Mouse (Mus musculus) heart, embryonic 14.5 days (tissue): ENCODE measurements around the gene Tlr13. TPM values are rescaled to one million over a fixed set of nuclear protein-coding genes. Genes with fewer than 3 reads are reported as not detected.

ENCODE experiments used
- ATAC-seq: fragments of 200-750 bp; cut with Nextera tagmentation; 2 replicates; pipeline ENCODE4 v1.8.0; 2017; ENCODE audit warnings: low read depth, moderate TSS enrichment; ENCODE audit not compliant: insufficient number of reproducible peaks, insufficient read depth, low FRiP score
- H3K27ac ChIP-seq, 2 experiments: fragments of 200-500 bp in 1 of 2; fragments of 300-500 bp in 1 of 2; sonication (generic) in 1 of 2; replicated peaks in 1 of 2; 2 replicates each; pipeline ENCODE4 v1.5.1; 2012 to 2014; ENCODE audit warnings: low read depth in 2 of 2, low read length in 2 of 2, control low read depth in 1 of 2, mild to moderate bottlenecking in 1 of 2, mixed read lengths in 1 of 2; ENCODE audit not compliant: control insufficient read depth in 1 of 2, insufficient read depth in 1 of 2
- H3K27me3 ChIP-seq: fragments of 300-500 bp; sonication (generic); 2 replicates; pipeline ENCODE4 v1.6.1; 2014; ENCODE audit warnings: mild to moderate bottlenecking, low read length, control low read depth; ENCODE audit not compliant: control insufficient read depth, insufficient read depth
- H3K36me3 ChIP-seq: fragments of 300-500 bp; sonication (generic); 2 replicates; pipeline ENCODE4 v1.6.1; 2014; ENCODE audit warnings: mild to moderate bottlenecking, control low read depth, low read length, mixed read lengths; ENCODE audit not compliant: control insufficient read depth, insufficient read depth
- H3K4me1 ChIP-seq, 2 experiments: fragments of 200-500 bp in 1 of 2; fragments of 300-500 bp in 1 of 2; sonication (generic) in 1 of 2; 2 replicates each; pipeline ENCODE4 v1.6.1; 2012 to 2014; ENCODE audit warnings: low read length in 2 of 2, control low read depth in 1 of 2, mixed read lengths in 1 of 2; ENCODE audit not compliant: control insufficient read depth in 2 of 2, insufficient read depth in 2 of 2
- H3K4me2 ChIP-seq: fragments of 300-500 bp; sonication (generic); 2 replicates; pipeline ENCODE4 v1.6.1; 2014; ENCODE audit warnings: mild to moderate bottlenecking, low read length
- H3K4me3 ChIP-seq, 2 experiments: fragments of 200-500 bp in 1 of 2; fragments of 300-500 bp in 1 of 2; sonication (generic) in 1 of 2; 2 replicates each; pipeline ENCODE4 v1.5.1; 2012 to 2014; ENCODE audit warnings: low read length in 2 of 2, mild to moderate bottlenecking in 2 of 2, control low read depth in 1 of 2, low read depth in 1 of 2, moderate library complexity in 1 of 2; ENCODE audit not compliant: control insufficient read depth in 1 of 2, insufficient read depth in 1 of 2
- H3K9ac ChIP-seq: fragments of 300-500 bp; sonication (generic); 2 replicates; pipeline ENCODE4 v1.6.1; 2014; ENCODE audit warnings: mild to moderate bottlenecking, low read length
- H3K9me3 ChIP-seq: fragments of 300-500 bp; sonication (generic); 2 replicates; pipeline ENCODE4 v1.6.1; 2016; ENCODE audit warnings: low read length, control low read depth; ENCODE audit not compliant: control insufficient read depth
- WGBS: fragments of 180-500 bp; shearing (Covaris S2); extraction: QIAGEN DNeasy Blood & Tissue Kit; methylation state at CpG from one replicate; pipeline ENCODE4 v1.1.7; 2014; 5-methylcytosine and 5-hydroxymethylcytosine counted together
- polyA plus RNA-seq: library from polyadenylated mRNA; unstranded; fragments of >200 nt; fragmentation: Nextera tagmentation; extraction: Ambion mirVana; gene quantifications from 2 replicates; pipeline ENCODE4 v1.2.1, GENCODE M21; 2014

Tlr13 gene
- polyA plus RNA-seq, 1 experiment from 2014 or later, result 0.69 TPM

DNA sequence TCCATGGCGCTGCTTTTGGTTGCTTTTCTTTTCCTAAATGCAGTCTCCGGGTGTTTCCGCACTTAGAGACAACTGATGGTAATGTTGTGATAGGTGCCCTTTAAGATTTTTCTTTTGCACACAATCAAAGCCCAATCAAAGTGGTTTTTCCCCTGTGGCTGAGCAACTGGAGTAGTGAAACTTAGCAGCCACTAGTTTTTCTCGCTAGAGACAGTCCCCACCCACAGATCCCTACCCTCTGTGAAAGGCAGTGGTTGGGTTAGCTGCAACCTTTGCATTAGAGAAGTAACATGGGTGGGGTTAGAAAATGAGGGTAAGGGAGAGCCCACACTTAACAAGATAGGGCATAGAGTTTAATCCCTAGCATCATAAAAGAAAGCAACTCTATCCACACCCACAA lies 7.5 kb upstream of the Tlr13 start:
- Histone ChIP-seq H3K27ac (no peak overlapping the region; a peak in 1 of 4 replicates), H3K4me2 (peak overlapping the region; percentile 23), H3K4me1 (no peaks in the 10 kb centered on the region), H3K9ac (no peak overlapping the region), H3K9me3 (no peaks in the 10 kb centered on the region), H3K27me3 (no peaks in the 10 kb centered on the region), H3K36me3 (no peaks in the 10 kb centered on the region), H3K4me3 (no peak overlapping the region)
- WGBS, result 79% methylated on average over 4 of the region's 4 CpGs
- ATAC-seq, result no peak

DNA sequence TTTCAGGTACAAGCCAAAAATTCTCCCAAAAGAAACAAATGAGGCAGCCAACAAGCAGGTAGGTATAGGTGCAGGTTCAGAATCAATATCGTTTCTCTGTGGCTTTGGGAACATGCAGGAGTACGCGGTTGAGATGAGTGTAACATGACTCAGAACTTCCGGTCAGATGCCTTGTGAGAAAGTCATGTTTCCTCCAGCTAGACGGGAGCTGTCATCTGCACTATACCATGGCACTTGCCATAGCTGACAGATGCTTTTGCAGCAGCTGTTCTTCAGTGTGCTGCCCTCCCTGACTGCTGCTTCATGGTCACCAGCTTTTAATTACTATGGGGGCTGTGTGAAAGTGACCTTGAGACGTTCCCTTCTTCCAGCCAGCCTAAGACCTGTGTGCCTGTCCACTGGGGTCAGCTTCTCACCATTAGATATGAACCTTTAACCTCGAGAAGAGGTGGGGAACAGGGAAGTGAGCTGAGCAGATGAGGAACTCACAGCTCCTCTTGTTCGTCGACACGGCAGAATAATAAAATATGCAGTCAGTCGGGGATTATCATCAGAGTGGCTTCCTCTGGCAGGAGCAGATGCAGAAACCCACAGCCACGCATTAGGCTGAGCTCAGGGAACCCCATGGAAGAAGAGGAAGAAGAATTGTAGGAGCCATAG lies 7.0 kb upstream of the Tlr13 start:
- no peak overlapping the region for H3K4me3 ChIP-seq
- no peak for ATAC-seq
- no peak overlapping the region for H3K9ac ChIP-seq
- 37% methylated on average over 12 of the region's 12 CpGs for WGBS
- peak overlapping the region; percentile 23 for H3K4me2 ChIP-seq
- no peaks in the 10 kb centered on the region for H3K9me3 ChIP-seq
- no peaks in the 10 kb centered on the region for H3K36me3 ChIP-seq
- peak overlapping the region; percentile 28 to 56; a peak in 2 of 4 replicates for H3K27ac ChIP-seq
- H3K4me1 ChIP-seq, result no peaks in the 10 kb centered on the region
- H3K27me3 ChIP-seq, result no peaks in the 10 kb centered on the region

DNA sequence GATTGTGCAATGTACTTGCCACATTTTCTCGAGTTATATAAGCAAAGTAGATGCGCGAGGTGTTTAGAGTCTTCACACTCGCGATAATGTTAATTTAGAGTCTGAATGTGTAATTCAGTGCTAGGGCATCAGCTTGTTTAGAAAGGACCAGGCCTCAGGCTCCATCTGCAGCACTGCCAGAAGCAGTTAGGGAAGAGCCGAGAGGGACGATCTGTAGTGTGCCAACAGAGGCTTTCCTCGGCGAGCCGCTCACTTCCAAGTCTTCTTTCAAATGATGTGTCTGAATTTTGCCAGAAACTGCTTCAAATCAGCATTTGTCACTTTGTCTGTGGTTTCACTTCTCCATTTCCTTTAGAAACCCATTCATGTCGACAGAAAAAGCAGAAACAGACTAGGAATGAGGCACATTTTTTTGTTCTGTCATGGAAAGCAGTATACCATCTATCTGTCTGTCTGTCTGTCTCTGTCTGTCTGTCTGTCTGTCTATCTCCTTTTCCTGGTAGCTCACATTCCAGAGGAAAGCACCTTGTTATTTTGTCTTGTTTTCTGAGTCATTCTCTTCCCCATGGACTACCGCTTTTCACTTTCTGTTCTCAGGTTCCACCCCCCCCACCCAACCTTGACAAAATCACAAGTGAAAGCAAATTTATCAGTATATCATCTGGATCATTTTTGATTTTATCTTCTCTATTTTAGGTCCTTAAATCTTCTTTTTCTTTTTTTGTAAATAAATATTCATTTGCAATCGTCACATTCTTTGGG lies 3.5 kb upstream of the Tlr13 start:
- H3K36me3 ChIP-seq, result no peaks in the 10 kb centered on the region
- no peak overlapping the region for H3K4me3 ChIP-seq
- no peak for ATAC-seq
- H3K4me1 ChIP-seq, result no peaks in the 10 kb centered on the region
- no peak overlapping the region for H3K4me2 ChIP-seq
- H3K27me3 ChIP-seq, result no peaks in the 10 kb centered on the region
- no peak overlapping the region for H3K9ac ChIP-seq
- H3K27ac ChIP-seq, result no peak overlapping the region
- H3K9me3 ChIP-seq, result no peaks in the 10 kb centered on the region
- 76% methylated on average over 13 of the region's 13 CpGs for WGBS

DNA sequence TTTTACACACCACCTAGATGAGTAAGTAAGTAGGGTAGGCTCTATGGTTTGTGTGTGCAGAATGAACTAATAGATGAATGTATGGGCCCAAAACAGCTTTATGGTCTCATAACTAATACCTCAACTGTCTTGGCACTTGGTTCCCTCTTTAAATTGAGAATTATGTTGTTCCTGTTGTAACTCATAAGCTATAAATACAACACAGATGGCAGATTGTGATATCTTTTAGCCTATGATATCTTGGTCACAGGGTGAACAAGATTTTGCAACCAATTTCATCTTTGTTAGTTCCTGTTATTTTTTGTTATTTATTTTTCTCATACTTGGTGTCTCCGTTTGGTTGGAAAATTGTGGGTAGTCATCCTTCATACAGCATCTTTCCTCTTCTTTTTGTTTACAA lies 5.2 kb downstream of the Tlr13 start:
- Histone ChIP-seq H3K4me2 (no peak overlapping the region), H3K9ac (no peak overlapping the region), H3K4me1 (no peaks in the 10 kb centered on the region), H3K4me3 (no peak overlapping the region), H3K27me3 (no peaks in the 10 kb centered on the region), H3K27ac (no peak overlapping the region), H3K36me3 (no peaks in the 10 kb centered on the region), H3K9me3 (no peaks in the 10 kb centered on the region)
- 86% methylated on average over 1 of the region's 1 CpGs for WGBS
- ATAC-seq, result no peak

DNA sequence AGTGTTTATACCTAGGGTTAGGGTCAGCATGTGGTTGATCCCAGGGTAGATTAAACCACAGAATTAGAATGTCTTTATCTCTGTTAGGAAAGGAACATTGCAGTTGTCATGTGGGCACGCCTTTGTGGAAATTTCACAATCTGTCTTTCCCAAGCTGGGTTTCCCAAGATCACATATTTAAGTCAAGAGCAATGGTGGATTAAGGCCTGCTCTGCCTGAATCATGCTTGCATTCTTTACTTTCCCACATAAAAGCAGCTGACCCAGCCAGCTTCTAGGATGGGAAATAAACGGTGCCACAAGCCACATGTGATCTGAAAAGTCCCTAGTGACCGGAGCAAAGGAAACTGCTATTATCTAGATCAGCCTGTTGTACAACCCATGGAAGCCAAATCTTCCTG lies 6.5 kb downstream of the Tlr13 start:
- ATAC-seq, result no peak
- 65% methylated on average over 3 of the region's 3 CpGs for WGBS
- H3K9me3 ChIP-seq, result no peaks in the 10 kb centered on the region

DNA sequence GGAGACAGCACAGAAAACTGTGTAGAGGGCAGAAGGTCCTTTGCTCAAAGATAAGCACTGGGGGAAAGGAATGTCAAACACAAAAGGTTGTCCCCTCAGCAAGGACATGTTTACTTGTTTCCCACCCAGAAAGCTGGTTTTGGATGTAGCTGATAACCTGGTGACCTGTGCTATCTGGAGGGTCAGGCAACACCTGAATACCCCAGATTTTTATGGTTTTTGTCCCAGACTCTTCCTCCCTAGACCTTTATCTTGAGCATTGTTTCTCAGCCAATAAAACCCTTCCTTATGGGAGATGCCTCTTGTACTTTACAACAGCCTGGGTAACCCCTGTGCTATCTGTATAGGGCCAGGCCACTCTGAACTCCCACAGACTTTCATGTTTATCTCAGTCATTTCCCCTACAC lies 11.2 kb downstream of the Tlr13 start:
- no peaks in the 10 kb centered on the region for H3K9me3 ChIP-seq
- ATAC-seq, result no peak
- no peak overlapping the region for H3K27ac ChIP-seq
- no peaks in the 10 kb centered on the region for H3K36me3 ChIP-seq
- no peak overlapping the region for H3K4me3 ChIP-seq
- H3K4me2 ChIP-seq, result no peak overlapping the region
- H3K9ac ChIP-seq, result no peak overlapping the region
- no peaks in the 10 kb centered on the region for H3K27me3 ChIP-seq
- H3K4me1 ChIP-seq, result no peaks in the 10 kb centered on the region

More for the DNA sequence above, 6.5 kb downstream of the Tlr13 start:
- Histone ChIP-seq H3K27ac (no peak overlapping the region), H3K4me3 (no peak overlapping the region), H3K27me3 (no peaks in the 10 kb centered on the region), H3K36me3 (no peaks in the 10 kb centered on the region), H3K9ac (no peak overlapping the region), H3K4me2 (no peak overlapping the region), H3K4me1 (no peaks in the 10 kb centered on the region)

DNA sequence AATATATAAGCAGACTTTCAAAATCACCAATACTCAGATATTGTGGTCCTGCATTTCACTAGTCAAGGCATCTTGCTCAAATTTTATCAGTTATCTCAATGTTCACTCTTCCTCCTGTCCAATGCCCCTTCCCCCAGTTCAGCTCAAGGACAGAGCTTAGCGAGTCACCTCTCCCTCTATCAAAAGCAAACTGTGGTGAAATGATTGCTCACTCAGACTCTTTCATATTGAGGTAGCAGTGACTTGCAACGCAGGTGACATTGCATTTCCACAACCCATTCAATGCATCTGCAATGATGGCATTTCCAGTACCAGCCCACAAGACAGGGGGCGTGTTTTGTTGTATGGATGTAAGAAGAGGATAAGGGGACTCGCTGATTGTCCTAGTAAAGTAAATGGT lies 12.9 kb downstream of the Tlr13 start:
- Histone ChIP-seq H3K27ac (no peak overlapping the region), H3K9me3 (no peaks in the 10 kb centered on the region), H3K4me2 (no peak overlapping the region), H3K4me3 (no peak overlapping the region), H3K4me1 (no peaks in the 10 kb centered on the region), H3K27me3 (no peaks in the 10 kb centered on the region), H3K36me3 (no peaks in the 10 kb centered on the region), H3K9ac (no peak overlapping the region)
- whole genome bisulfite sequencing, result 68% methylated on average over 4 of the region's 4 CpGs
- no peak for ATAC-seq
